Mouse (Mus musculus): ENCODE results near the gene Gm47985. TPM values are rescaled to one million over a fixed set of nuclear protein-coding genes. Genes with fewer than 3 reads are reported as not detected.

Gene Gm47985
- polyA plus RNA-seq, 1 experiment from 2014 or later = not detected

DNA sequence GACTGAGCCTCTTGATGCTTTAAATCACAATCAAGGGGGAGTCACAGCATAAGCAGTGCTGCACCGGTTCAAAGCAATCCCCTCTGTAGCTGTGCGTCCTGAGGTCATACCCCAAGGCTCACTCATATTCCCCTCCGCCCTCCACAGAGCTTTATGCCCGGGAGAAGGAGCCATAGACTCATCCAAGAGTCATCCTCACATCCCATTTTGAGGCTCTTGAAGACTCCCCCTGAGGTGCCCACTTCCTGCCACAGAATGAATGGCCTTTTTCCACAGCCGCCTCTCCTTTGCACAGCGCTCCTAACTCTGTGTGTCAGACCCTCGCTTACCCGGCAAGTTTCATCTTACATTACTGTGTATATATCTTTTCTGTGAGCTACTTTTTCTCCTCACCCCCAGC is 45.2 kb downstream of the Gm47985 start:
- Histone ChIP-seq H3K4me3 (ENCODE audit: control insufficient read depth in 1 of 2, insufficient read depth in 1 of 2, low read depth in 1 of 2, low read length in 2 of 2) (no peak overlapping the region), H3K9me3 (ENCODE audit: control insufficient read depth, low read length) (no peaks in the 10 kb centered on the region), H3K36me3 (ENCODE audit: control insufficient read depth, insufficient read depth, low read length) (no peaks in the 10 kb centered on the region), H3K27ac (replicated peaks in 1 of 2; ENCODE audit: control insufficient read depth in 1 of 2, insufficient read depth in 1 of 2, low read depth in 2 of 2, low read length in 2 of 2) (no peak overlapping the region), H3K4me1 (ENCODE audit: control insufficient read depth in 2 of 2, insufficient read depth in 2 of 2, low read length in 2 of 2) (no peaks in the 10 kb centered on the region), H3K9ac (ENCODE audit: low read length) (no peak overlapping the region), H3K27me3 (ENCODE audit: control insufficient read depth, insufficient read depth, low read length) (no peaks in the 10 kb centered on the region), H3K4me2 (ENCODE audit: low read length) (no peak overlapping the region)
- WGBS = 81% methylated on average over 8 of the region's 8 CpGs
- ATAC-seq (ENCODE audit: insufficient number of reproducible peaks, insufficient read depth, low FRiP score, low read depth) = no peak

DNA sequence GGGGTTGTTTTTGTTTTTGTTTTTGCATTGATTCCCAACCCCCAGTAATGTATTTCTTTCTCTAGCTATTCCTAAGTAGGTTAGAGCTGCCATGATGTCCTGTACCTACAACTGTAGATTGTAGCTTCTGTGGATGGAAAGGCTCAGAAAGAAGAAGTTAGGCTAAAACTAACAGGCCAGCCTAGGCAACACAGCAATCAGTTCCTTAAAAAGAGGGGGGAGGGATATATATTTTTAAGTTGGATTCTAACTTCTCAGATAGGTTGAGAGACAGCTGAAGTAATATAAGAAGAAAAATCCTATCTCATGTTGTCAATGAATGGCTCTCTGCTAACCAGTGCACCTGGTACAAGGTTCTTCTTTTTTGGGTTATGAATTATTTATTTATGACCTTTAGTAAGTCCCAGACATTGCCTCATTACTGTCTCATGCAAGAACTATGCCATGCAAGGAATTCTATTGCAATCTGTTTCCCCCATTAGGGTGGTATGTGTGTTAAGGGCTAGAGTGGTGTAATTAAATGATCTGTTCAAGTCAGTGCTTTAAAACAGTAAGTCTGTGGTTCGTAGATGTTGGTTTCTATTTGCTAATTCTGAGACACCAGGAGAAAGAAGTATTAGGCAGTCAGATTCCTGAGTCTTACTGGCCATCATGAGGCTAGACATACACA is 46.1 kb downstream of the Gm47985 start:
- ATAC-seq (ENCODE audit: insufficient number of reproducible peaks, insufficient read depth, low FRiP score, low read depth) = no peak
- Histone ChIP-seq H3K27me3 (ENCODE audit: control insufficient read depth, insufficient read depth, low read length) (no peaks in the 10 kb centered on the region), H3K4me2 (ENCODE audit: low read length) (no peak overlapping the region), H3K36me3 (ENCODE audit: control insufficient read depth, insufficient read depth, low read length) (no peaks in the 10 kb centered on the region), H3K9me3 (ENCODE audit: control insufficient read depth, low read length) (no peaks in the 10 kb centered on the region), H3K4me3 (ENCODE audit: control insufficient read depth in 1 of 2, insufficient read depth in 1 of 2, low read depth in 1 of 2, low read length in 2 of 2) (no peak overlapping the region), H3K4me1 (ENCODE audit: control insufficient read depth in 2 of 2, insufficient read depth in 2 of 2, low read length in 2 of 2) (no peaks in the 10 kb centered on the region), H3K27ac (replicated peaks in 1 of 2; ENCODE audit: control insufficient read depth in 1 of 2, insufficient read depth in 1 of 2, low read depth in 2 of 2, low read length in 2 of 2) (no peak overlapping the region), H3K9ac (ENCODE audit: low read length) (no peak overlapping the region)
- WGBS = 85% methylated on average over 1 of the region's 1 CpGs

DNA sequence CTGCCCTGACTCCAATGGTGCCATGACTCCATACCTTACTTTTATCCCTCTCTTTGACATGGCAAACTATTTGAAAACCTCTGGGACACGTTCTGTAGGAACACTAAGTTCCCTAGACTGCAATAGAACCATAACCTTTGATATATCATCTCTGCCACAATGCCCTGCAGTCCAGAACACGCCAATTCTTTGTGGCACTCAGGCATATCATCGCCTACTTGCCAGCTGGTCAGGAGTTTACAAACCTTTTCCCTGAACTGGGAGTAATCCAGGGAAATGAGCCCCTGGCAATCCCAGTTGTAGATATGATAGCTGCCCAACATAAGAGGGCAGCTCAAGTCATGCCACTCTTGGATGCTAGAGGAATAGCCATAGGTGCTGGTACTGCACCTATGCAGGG is 50.0 kb downstream of the Gm47985 start:
- H3K9me3 ChIP-seq (ENCODE audit: control insufficient read depth, low read length) = 0 out of 2 replicates have a peak, but pooled peaks cover 3% of the 10 kb centered on the region
- H3K27me3 ChIP-seq (ENCODE audit: control insufficient read depth, insufficient read depth, low read length) = no peaks in the 10 kb centered on the region
- whole genome bisulfite sequencing = 80% methylated on average over 3 of the region's 3 CpGs
- ATAC-seq (ENCODE audit: insufficient number of reproducible peaks, insufficient read depth, low FRiP score, low read depth) = no peak
- no peaks in the 10 kb centered on the region for H3K36me3 ChIP-seq (ENCODE audit: control insufficient read depth, insufficient read depth, low read length)
- peaks cover 4 to 10% of the 10 kb centered on the region in 2 experiments for H3K4me1 ChIP-seq (ENCODE audit: control insufficient read depth in 2 of 2, insufficient read depth in 2 of 2, low read length in 2 of 2)
- no peak overlapping the region for H3K9ac ChIP-seq (ENCODE audit: low read length)
- no peak overlapping the region for H3K27ac ChIP-seq (replicated peaks in 1 of 2; ENCODE audit: control insufficient read depth in 1 of 2, insufficient read depth in 1 of 2, low read depth in 2 of 2, low read length in 2 of 2)
- no peak overlapping the region for H3K4me3 ChIP-seq (ENCODE audit: control insufficient read depth in 1 of 2, insufficient read depth in 1 of 2, low read depth in 1 of 2, low read length in 2 of 2)
- no peak overlapping the region for H3K4me2 ChIP-seq (ENCODE audit: low read length)

DNA sequence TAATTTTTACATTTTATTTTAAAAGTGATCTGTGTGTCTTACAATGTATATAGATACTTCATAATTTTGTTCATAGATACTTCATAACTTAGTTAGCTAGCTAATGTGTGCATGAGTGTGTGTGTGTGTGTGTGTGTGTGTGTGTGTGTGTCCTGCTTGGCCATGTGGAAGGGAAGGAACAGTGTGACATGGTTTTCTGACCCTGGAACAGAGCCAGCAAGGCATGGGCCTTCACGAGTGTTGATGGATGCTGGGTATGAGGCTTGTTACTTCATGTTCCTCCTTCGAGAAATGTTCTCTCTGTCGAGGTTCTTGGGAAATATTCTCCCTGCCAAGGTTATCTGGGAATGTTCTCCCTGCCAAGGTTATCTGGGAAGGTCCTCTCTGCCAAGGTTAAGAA is 51.4 kb downstream of the Gm47985 start:
- 0 out of 2 replicates have a peak, but pooled peaks cover 3% of the 10 kb centered on the region for H3K9me3 ChIP-seq (ENCODE audit: control insufficient read depth, low read length)
- WGBS = 72% methylated on average over 3 of the region's 3 CpGs
- no peak overlapping the region for H3K27ac ChIP-seq (replicated peaks in 1 of 2; ENCODE audit: control insufficient read depth in 1 of 2, insufficient read depth in 1 of 2, low read depth in 2 of 2, low read length in 2 of 2)
- no peaks in the 10 kb centered on the region for H3K36me3 ChIP-seq (ENCODE audit: control insufficient read depth, insufficient read depth, low read length)
- no peak overlapping the region for H3K4me3 ChIP-seq (ENCODE audit: control insufficient read depth in 1 of 2, insufficient read depth in 1 of 2, low read depth in 1 of 2, low read length in 2 of 2)
- H3K4me1 ChIP-seq (ENCODE audit: control insufficient read depth in 2 of 2, insufficient read depth in 2 of 2, low read length in 2 of 2) = peaks cover 8 to 16% of the 10 kb centered on the region in 2 experiments
- H3K27me3 ChIP-seq (ENCODE audit: control insufficient read depth, insufficient read depth, low read length) = no peaks in the 10 kb centered on the region
- H3K9ac ChIP-seq (ENCODE audit: low read length) = no peak overlapping the region
- no peak overlapping the region for H3K4me2 ChIP-seq (ENCODE audit: low read length)
- no peak for ATAC-seq (ENCODE audit: insufficient number of reproducible peaks, insufficient read depth, low FRiP score, low read depth)

Other genes starting within 250 kb of the Gm47985 start
- gene Hmcn1, start 189.1 kb upstream of the Gm47985 start, polyA plus RNA-seq (2014; fragmentation: Nextera tagmentation; extraction: Ambion mirVana) = 35.1 and 35.9 TPM in 2 replicates
- gene Gm8947, start 9.8 kb downstream of the Gm47985 start, polyA plus RNA-seq (2014; fragmentation: Nextera tagmentation; extraction: Ambion mirVana) = not detected in 2 replicates
- not detected in 2 replicates for gene Gm47995, start 15.9 kb downstream of the Gm47985 start, polyA plus RNA-seq (2014; fragmentation: Nextera tagmentation; extraction: Ambion mirVana)
- not detected in 2 replicates for gene 3110040M04Rik, start 21.6 kb downstream of the Gm47985 start, polyA plus RNA-seq (2014; fragmentation: Nextera tagmentation; extraction: Ambion mirVana)
- gene Gm47996, start 27.6 kb downstream of the Gm47985 start, polyA plus RNA-seq (2014; fragmentation: Nextera tagmentation; extraction: Ambion mirVana) = not detected in 2 replicates
- 305 and 318 TPM in 2 replicates for gene Ivns1abp, start 161.9 kb downstream of the Gm47985 start, polyA plus RNA-seq (2014; fragmentation: Nextera tagmentation; extraction: Ambion mirVana)
- gene Swt1, start 245.9 kb downstream of the Gm47985 start, polyA plus RNA-seq (2014; fragmentation: Nextera tagmentation; extraction: Ambion mirVana) = 17.4 and 19.9 TPM in 2 replicates
- 39.6 and 43.2 TPM in 2 replicates for gene Trmt1l, start 246.0 kb downstream of the Gm47985 start, polyA plus RNA-seq (2014; fragmentation: Nextera tagmentation; extraction: Ambion mirVana)

All from heart, embryonic 14.5 days (tissue).